Mouse (Mus musculus): ENCODE measurements around the gene Zfp566.
"Not testable (repeated sequence)": the region's sequence is repeated elsewhere in the genome, so short reads cannot be mapped to it uniquely, and the experiment has no call there.

Gene Zfp566

DNA sequence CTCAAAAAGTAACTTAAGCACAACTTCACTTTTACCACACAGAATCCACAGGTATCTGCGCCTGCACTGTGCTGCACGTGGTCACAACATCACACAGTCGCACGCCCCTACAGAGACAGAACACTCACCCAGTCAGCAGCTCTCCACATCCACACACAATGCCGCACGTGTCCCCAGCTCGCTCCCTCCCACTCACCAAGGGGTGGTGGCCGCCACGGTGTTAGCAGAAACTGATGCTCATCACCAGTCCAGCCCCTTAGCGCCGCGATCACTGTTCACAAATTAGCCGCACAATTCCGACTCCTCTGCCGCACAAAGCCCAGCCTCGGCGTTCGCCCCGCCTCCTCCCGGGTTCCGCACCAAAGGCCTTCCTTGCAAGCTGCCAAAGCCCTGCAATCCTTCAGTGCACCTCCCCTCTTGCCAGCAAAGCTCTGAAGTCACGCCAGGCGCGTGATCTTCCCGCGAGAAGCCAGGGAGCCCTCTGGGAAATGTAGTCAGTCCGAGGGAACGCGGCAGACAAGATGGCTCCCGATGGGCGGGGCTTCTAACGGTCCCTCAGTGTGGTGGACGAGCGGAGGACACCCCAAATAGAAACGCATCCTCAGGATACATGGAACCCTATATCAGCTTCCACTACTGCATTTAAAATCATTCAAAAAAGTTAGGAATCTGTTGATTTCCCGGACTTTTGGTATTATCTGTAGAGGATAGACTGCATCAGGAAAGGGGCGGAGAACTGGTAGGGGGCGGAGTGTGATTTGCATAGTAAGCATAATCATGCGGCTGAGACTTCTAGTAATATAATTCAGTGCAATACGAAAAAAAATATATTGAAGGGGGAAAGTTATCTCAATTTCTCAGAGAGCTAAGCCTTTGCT is at the start of gene Zfp566, which contains the start of gene Gm26920:
TSS of gene Zfp566 (minus strand) at position 436 of the 878 bp plus-strand sequence.
TSS of gene Gm26920 (minus strand) at position 319 of the 878 bp plus-strand sequence.
- DNase-seq, result peak; percentile 97 to 98

DNA sequence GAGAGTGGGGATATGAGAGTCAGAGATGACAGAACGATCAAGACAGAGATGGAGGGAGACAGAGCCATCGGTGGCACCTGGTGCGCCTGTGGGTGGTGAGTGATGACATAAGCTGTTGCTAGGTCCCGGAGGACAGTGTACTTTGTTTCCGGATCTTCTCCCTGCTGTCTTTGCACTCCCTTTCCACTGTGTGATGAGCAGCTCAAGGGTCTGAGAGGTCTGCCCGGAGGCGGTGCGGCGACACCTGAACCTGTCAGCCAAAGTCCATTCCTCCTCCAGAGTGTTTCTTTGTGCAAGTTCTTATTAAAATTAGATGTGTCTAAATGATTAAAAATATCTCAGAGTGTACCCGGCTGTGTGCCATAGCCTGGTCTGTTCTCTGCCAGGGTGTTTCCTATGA is 46.5 kb upstream of the Zfp566 start:
- DNase-seq, result peak; percentile 18 to 41

DNA sequence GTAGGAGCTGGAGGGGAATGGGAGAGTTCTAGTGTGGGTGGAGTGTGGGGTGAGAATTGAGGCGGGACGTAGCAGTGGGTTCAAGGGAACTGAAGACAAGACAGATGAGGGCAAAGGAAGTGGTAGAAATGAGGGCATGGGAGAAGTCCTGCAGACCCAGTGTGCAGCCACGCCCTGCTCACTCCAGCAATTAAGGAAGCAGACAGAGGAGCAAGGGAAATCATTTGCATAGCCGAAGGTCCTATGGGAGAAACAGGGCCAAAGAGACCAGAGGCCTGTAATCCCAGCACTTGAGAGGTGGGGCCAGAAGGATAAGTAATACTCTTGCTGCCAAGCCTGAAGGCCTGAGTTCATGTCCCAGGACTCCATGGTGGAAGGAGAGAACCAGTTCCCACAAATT is 42.1 kb upstream of the Zfp566 start:
- no peak for DNase-seq

GRCm38 (mm10) chr7:30129900-30130299 is 39.6 kb upstream of the Zfp566 start:
- no peak for DNase-seq

DNA sequence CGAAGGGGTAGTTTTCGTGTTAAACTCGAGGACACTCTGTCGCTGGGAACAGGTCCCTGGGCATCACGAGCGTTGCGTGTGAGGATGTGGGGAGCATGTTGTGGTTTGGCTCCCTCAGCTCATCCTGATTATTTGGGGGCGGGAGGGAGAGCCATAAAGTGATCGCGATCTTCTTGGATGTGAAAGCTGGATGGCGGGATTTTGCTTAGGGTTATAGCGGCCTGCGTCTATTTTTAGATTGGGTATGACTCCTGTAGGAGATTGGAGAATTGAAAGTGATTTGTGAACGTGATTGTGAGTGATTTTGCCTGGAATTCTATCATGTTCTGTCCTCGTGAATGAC is 31.8 kb upstream of the Zfp566 start:
- DNase-seq, result no peak

DNA sequence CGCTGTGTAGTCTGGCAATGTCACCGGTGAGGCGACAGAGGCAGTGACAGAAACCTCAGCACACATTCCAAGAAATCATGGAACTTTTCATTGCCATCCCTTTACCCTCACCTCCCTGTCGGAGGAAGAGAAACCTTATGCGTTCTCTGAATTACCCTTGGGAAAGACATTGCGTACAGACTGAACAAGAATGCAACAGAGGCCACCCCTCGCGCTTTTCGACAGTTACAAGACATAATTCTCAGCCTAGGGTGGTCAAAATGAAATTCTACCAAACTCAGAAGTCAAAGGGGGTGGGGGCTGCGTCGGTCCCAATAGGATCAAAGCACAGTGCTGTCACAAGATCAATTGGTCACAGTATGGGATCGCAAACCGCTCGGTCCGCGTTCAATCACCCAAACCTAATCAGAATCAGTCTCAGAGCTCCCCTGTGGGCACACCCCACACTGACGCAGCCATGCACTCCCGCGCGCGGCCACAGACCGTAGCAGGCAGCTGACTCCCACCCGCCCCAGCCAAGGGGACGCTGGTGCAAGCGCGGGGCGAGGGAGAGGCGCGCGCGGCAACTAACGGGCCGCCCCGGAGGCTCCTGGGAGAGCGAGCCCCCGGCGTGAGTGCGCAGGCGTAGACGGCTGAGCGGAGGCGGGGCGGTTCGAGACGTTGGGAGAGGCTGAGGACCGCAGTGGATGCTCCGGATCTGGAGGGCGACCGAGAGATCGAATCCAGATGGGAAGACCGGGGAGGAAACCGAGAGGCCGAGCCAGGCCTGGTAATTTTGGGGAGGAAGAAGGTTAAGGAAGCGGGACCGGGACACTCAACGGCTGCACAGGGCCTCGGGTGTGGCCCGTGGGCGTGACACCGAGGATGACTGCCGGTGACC is 31.2 kb upstream of the Zfp566 start, which contains the start of gene Zfp382:
TSS of gene Zfp382 (plus strand) at position 635 of the 880 bp plus-strand sequence.
- peak; percentile 86 to 93 for DNase-seq

DNA sequence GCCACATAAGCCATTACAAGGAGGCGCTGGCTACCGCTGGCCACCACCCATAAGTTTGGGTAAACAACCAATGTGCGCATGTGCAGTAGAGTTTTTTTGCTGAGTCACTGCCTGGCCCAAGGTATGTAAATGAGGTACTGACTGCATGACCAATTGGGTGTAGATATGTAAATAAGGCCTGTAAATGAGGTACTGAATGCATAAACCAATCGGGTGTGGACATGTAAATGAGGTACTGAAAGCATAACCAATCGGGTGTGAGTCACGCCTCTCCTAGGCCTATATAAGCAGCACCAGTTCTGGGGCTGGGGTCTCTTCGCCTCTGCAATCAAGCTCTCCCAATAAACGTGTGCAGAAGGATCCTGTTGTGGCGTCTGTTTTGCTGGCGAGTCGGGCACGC is 27.6 kb upstream of the Zfp566 start:
- not testable (repeated sequence) for DNase-seq

- no peak for DNase-seq
Measured at GRCm38 (mm10) chr7:30116076-30116475, 25.7 kb upstream of the Zfp566 start.

- DNase-seq, result peak in 1 of 2 experiments; percentile 20
Measured at GRCm38 (mm10) chr7:30099297-30099696, 9.0 kb upstream of the Zfp566 start.

DNA sequence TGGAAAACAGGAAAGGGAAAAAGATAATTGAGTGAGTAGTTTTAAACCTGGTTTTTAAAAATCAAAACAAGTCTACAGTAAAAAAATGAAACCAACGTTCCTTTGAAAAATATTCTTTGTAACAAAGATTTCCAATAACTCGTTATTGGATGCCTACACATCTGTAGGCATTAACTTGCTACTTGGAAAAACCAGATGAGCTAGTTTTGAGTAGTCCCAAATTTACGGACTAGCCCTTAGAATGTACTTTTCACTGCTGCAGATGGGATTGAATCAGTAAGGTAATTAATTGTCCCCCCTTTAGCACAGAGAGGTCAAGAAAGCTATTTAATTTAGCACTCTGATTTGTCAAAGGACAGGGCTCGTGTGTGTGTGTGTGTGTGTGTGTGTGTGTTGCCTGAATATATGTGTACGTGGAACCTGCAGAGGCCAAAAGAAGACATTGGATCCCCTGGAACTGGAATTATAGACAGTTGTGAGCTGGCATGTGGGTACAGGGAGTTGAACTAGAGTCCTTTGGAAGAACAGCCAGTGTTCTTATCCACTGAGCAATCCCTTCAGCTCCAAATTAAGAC is 5.3 kb upstream of the Zfp566 start:
- DNase-seq, result no peak

DNA sequence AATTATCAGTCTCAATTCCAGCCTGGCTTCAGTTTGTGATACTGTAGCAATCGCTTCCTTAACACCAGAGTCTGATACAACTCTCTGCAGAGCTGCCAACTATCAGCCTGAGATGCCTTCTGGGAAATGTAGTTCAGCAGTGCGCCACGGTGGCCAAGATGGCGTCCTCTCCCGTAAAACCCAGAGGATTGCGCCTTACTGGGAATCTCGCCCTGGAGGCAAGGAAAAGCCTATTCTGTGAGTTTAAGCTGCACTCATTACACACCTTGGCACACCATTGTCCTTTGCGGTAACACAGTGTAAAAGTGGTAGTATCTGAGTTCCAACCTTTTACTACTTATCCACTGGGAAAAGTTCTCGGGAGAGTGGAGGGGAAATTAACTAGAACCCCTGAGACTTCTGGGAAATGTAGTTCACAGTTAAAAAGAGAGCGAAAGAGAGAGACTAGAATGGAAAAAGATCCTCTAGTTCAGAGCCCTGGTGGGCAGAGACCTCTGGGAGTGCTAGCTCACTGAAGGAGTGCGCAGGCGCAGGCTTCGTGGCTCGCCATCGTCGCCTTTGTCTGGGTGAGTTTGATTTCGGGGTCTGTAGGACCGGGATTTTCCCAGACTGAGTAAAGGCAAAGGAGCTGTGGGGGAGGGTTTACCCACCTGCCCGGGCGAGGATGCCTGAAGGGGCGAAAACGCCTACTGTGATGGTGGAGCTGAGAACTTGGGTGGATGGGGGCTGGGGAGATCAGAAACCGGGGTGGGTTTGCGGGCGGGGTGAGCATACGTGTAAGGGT is 4.5 kb upstream of the Zfp566 start, which contains the start of gene Zfp260:
TSS of gene Zfp260 (plus strand) at position 132 of the 784 bp plus-strand sequence.
- DNase-seq, result peak; percentile 92 to 93

DNA sequence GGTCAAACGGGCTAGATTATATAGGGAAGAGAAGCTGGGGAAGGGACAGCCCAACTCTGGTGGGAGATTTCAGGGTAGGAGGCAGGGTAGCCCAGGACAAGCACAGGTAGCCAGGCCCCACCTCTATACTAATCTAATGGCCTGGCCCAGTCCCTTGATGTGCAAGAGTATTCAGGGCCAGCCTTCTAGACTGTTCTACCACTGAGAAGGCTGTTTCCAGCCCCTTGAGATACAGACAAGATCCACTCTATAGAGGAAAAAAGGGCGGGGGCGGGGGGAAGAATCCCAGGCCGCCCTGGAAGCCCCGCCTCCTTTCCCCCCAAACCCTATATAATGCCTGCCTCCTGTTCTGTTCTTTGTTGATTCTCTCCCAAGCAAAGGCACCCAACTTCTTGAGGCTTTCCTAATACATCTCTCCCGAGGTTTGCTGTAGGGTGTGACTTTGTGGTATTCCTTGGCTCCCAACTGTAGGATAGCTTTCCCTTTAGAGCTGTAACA is 3.6 kb upstream of the Zfp566 start:
- no peak for DNase-seq

- DNase-seq, result no peak
Measured at GRCm38 (mm10) chr7:30092666-30093065, 2.3 kb upstream of the Zfp566 start.

DNA sequence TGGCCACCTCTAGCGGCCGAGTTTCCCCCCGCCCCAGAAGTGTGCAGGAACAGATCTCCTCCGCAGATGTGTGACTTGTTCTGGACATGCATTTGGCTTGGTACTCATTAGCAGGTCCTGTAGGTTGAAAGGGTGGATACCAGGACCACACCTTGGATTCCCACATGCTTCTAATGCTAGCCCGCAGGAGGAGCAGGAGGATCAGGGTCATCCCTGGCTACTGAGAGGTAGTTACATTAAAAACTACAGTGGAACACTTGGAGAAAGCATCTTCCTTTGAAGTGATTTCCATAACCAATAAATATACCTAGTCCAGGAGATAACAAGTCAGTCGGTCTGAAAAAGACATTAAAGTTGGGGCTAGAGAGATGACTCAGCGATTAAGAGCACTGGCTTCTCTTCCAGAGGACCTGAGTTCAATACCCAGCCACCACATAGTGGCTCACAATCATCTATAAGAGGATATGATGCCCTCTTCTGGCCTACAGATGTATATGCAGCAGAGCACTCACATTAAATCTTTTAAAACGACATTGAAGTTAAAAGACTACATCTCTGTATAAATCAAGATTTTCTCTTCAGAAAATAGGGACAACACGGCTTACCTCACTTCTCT is 751 bp upstream of the Zfp566 start:
- DNase-seq, result no peak

GRCm38 (mm10) chr7:30089405-30089804 is 922 bp downstream of the Zfp566 start:
- DNase-seq, result no peak

DNA sequence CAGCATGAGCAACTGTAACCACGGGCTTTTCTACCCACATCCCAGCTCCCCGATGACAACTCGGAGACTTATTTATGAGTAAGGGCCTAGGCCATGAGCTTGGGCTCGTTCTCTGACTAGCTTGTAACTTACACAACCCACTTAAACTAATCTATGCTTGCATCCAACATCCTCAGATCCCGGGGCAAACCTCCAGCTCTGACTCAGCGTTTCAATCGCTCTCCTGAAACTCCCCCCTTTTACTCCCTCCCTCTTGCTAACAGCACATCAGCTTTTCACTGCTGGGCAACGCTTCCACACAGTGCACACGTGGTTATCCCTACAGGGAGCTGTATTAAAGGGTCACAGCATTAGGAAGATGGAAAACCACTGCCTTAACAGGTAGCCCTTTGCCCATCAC is 3.8 kb downstream of the Zfp566 start:
- no peak for DNase-seq

DNA sequence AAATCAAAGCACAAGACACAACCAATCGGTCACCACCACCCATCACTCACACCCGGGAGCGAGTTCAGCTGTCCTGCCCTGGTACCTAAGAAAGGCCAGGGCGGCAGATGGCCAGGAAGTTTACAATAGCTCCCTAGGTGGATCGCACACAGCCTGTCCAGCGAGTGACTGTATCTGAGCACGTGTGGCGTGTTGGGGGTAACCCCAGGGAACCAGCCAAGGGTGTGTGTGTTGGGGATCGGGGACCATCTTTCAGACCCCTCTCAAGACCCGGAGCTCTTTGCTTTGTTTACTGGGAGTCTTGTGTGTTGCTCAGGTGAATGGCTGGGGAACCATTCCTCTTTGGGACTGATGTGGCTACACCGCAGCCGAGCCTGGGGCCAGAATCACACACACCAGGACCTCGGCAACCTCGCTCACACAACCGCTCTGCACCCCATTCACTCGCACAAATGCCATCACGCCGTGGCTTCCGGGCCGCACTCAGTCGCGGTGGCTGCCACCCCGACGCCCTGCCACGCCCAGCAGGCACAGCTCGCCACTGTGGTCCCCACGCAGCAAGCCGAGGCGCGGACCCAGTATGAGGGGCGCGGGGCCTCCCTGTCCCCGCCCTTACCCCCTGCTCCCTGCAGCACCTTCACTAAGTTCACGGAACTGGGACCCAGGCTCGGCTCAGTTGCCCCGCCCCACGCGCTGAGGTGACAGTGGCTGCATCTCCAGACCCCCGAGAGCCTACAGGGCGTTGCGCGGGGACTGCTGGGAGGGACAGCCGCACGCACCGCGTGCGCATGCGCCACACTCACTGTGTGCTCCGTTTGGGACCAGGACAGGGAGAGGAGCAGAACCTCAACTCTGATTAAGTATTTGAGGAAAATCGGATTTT is 17.9 kb downstream of the Zfp566 start, which contains the start of gene Zfp82:
TSS of gene Zfp82 (minus strand) at position 755 of the 883 bp plus-strand sequence.
- DNase-seq, result peak; percentile 74 to 85

DNA sequence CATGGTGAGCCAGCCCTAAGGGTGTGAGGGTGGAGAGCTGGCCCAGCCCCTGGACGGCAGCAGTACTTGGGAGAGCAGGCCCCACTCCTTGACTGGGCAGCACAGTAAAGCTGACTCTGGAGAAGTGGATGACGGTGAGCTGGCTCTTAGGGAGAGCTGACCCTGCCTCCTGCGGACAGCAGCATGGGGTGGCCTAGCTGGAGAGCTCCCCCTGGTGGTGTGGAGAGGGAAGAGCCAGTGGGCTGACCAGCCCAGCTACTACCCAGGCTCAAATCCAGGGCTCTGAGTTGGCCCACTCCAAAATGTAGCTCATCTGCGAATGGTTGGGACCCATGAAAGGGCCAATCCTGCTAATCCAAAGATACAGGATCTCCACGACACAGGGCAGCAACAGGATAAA is 25.7 kb downstream of the Zfp566 start:
- DNase-seq, result no peak

DNA sequence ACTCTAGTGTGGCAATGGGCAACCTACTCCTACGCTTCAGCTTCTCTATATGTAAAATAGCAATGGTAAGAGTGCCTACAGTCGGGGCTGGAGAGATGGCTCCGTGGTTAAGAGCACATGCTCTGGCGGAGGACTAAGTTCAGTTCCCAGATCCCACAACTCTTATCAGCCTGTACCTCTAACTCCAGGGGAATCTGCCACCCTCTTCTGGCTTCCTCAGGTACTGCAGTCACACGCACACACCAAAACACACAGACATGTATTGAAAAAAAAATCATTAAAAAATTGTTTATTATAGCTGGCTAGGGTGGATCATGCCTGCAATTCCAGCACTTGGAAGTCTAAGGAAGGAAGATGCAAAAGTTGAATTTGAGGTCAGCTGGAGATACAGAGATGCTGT is 27.8 kb downstream of the Zfp566 start:
- peak in 1 of 2 experiments; percentile 54 for DNase-seq

GRCm38 (mm10) chr7:30060341-30060740 is 30.0 kb downstream of the Zfp566 start:
- DNase-seq, result no peak

Data from kidney, postnatal 36 days (tissue).